Mouse (Mus musculus) hindlimb bud, embryonic 11.5 days (tissue): ENCODE data around the gene Ranbp10.

Source experiments
- DNase-seq: peaks from one replicate; pipeline ENCODE4 v3.0.0-alpha.2; 2012; ENCODE audit warnings: low read depth, low spot score; ENCODE audit errors: extremely low spot score

Ranbp10 gene

DNA sequence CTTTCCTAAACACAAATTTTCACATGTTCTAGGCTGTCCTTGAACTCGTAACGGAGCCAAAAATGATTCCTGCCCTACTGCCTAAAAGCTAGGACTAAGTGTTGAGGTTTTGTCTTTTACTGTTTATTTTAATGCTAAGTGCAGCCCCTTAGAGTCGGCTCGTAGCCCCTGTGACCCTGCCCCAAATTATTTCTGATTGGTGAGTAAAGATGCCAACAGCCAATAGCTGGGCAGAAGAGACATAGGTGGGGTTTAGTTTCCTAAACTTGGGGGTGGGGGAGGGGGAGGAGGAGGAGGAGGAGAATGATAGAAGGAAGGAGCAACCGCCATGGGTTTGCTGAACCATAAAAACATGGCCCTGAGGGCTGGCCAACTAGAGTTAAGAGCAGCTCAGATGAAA is 101.4 kb downstream of the Ranbp10 start:
- DNase-seq, result no peak

DNA sequence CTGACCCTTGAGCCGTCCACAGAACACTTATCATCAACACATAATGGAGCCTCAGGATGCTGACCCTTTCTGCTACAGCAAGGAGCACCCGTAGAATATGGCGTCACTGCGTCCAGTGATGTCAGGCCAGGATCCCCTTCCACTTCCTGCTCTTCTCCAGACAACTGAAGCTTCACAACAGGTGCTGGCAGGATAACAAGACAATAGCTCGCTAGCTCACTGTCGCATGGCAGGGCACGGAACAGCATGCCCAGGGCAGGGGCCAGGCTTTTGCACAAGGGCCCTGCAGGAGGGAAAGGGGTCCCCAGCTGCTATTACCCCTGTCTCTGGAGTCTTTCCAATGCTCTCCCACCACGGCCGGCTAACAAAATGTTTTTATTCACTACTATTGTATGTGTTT is 104.3 kb downstream of the Ranbp10 start:
- no peak for DNase-seq

DNA sequence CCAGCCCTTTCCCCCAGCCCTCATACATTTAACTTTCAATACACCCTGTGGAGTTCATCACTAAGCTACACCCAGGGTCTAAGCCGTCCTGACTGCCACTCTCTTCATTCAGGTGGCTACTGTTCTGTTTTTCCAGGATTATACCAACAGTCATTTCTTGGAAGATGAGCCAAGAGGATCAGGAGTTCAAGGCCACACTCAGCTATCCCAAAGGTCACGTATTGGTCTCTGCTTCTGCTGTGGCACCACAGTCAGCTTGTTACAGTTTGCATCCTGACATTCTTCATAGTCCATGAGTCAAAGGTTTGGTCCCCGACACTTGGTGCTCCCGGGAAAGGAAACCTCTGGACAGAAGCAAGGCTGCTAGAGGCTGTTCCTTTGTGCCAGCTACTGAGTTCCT is 107.5 kb downstream of the Ranbp10 start:
- no peak for DNase-seq
